Mouse (Mus musculus) frontal cortex, postnatal 10 days (tissue): ENCODE data around the gene Lyve1.

Experiments used
- DNase-seq, 2 experiments: peaks; one replicate each; pipeline ENCODE4 v3.0.0; 2022; ENCODE audit warnings: low spot score in 2 of 2, mixed read lengths in 1 of 2

Lyve1 gene

GRCm38 (mm10) chr7:110854519-110854918, 8.5 kb downstream of the Lyve1 start:
- no peak for DNase-seq

- DNase-seq, result no peak
These were observed 9.4 kb downstream of the Lyve1 start for GRCm38 (mm10) chr7:110853611-110854010.

GRCm38 (mm10) chr7:110851541-110852203, 11.4 kb downstream of the Lyve1 start:
- DNase-seq, result no peak

GRCm38 (mm10) chr7:110848371-110848770, 14.7 kb downstream of the Lyve1 start:
- no peak for DNase-seq

GRCm38 (mm10) chr7:110847321-110847720, 15.7 kb downstream of the Lyve1 start:
- no peak for DNase-seq

- DNase-seq, result peak; percentile 85 to 90
These were observed 18.8 kb downstream of the Lyve1 start, which contains the start of gene Rnf141 for GRCm38 (mm10) chr7:110843916-110844874. TSS of gene Rnf141 (minus strand) at chr7:110844457.

GRCm38 (mm10) chr7:110840332-110840731, 22.7 kb downstream of the Lyve1 start:
- no peak for DNase-seq

GRCm38 (mm10) chr7:110834522-110834921, 28.5 kb downstream of the Lyve1 start:
- DNase-seq, result no peak

- DNase-seq, result no peak
These were observed 29.0 kb downstream of the Lyve1 start for GRCm38 (mm10) chr7:110834018-110834417.

- no peak for DNase-seq
These were observed 30.0 kb downstream of the Lyve1 start for GRCm38 (mm10) chr7:110833024-110833423.

- DNase-seq, result no peak
These were observed 38.8 kb downstream of the Lyve1 start for GRCm38 (mm10) chr7:110823995-110824953.

- no peak for DNase-seq
These were observed 39.4 kb downstream of the Lyve1 start for GRCm38 (mm10) chr7:110823593-110823992.

GRCm38 (mm10) chr7:110823076-110823475, 40.0 kb downstream of the Lyve1 start:
- no peak for DNase-seq

- no peak for DNase-seq
These were observed 41.0 kb downstream of the Lyve1 start for GRCm38 (mm10) chr7:110822055-110822454.

GRCm38 (mm10) chr7:110821653-110822052, 41.4 kb downstream of the Lyve1 start:
- no peak for DNase-seq

GRCm38 (mm10) chr7:110821068-110821467, 42.0 kb downstream of the Lyve1 start:
- no peak for DNase-seq

- DNase-seq, result no peak
These were observed 44.2 kb downstream of the Lyve1 start for GRCm38 (mm10) chr7:110818787-110819350.

GRCm38 (mm10) chr7:110818206-110818605, 44.8 kb downstream of the Lyve1 start:
- DNase-seq, result no peak

- DNase-seq, result no peak
These were observed 47.0 kb downstream of the Lyve1 start for GRCm38 (mm10) chr7:110816037-110816436.

- no peak for DNase-seq
These were observed 49.1 kb downstream of the Lyve1 start for GRCm38 (mm10) chr7:110813983-110814382.

GRCm38 (mm10) chr7:110811529-110811928, 51.5 kb downstream of the Lyve1 start:
- no peak for DNase-seq
